Mouse (Mus musculus): ENCODE data around the gene Tns1. TPM values are rescaled to one million over a fixed set of nuclear protein-coding genes. Genes with fewer than 3 reads are reported as not detected.

The Tns1 gene
- polyA plus RNA-seq, 1 experiment from 2014 or later: 17.1 TPM

DNA sequence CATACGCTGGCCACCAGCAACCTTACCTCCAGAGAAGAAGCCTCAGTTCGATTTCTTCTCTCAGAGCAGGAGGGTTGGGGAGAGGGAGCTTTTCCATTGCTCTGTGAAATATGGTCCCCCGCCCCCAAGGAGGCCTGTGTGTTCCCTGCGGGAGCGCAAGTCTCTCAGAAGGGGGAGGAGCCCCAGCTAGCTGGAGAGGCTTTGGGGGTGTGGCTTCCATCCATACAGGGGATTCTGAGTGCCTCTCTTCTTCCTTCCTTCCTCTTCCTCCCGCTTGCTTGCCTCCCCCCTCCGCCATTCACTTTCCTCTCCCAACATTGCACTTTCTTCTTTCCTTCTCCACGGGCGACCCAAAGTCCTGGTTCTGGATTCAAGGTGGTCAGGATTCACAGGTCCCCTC is 210.2 kb downstream of the Tns1 start:
- no peaks in the 10 kb centered on the region for H3K9me3 ChIP-seq
- no peak overlapping the region for H3K9ac ChIP-seq (replicated peaks)
- peak overlapping the region; percentile 13; the same call in 1 of the 2 replicates for H3K4me2 ChIP-seq (replicated peaks)
- 21% methylated on average over 8 of the region's 9 CpGs for WGBS
- peaks cover 18% of the 10 kb centered on the region; the same call in 1 of the 2 replicates for H3K4me1 ChIP-seq
- ATAC-seq (ENCODE audit: low FRiP score, low read depth): 0 out of 2 replicates have a peak, but pooled peaks have one; percentile 30
- H3K27ac ChIP-seq (replicated peaks): no peak overlapping the region
- no peaks in the 10 kb centered on the region for H3K36me3 ChIP-seq
- peaks cover 8% of the 10 kb centered on the region; the same call in 1 of the 2 replicates for H3K27me3 ChIP-seq
- H3K4me3 ChIP-seq: no peak overlapping the region

- H3K27ac ChIP-seq (replicated peaks): no peak overlapping the region
- WGBS: 77% methylated on average over 19 of the region's 19 CpGs
- no peaks in the 10 kb centered on the region for H3K36me3 ChIP-seq
- 0 out of 2 replicates have a peak overlapping the region, but pooled peaks have one; percentile 13 for H3K4me2 ChIP-seq (replicated peaks)
- H3K9me3 ChIP-seq: no peaks in the 10 kb centered on the region
- peaks cover 18% of the 10 kb centered on the region; the same call in 1 of the 2 replicates for H3K4me1 ChIP-seq
- no peak for ATAC-seq (ENCODE audit: low FRiP score, low read depth)
- H3K27me3 ChIP-seq: peaks cover 8% of the 10 kb centered on the region; the same call in 1 of the 2 replicates
- H3K9ac ChIP-seq (replicated peaks): no peak overlapping the region
- no peak overlapping the region for H3K4me3 ChIP-seq
These were observed 210.9 kb downstream of the Tns1 start for GRCm38 (mm10) chr1:73913071-73914005.

GRCm38 (mm10) chr1:73912466-73912865 is 211.8 kb downstream of the Tns1 start:
- Histone ChIP-seq H3K9ac (replicated peaks) (no peak overlapping the region), H3K9me3 (no peaks in the 10 kb centered on the region), H3K4me3 (no peak overlapping the region), H3K27ac (replicated peaks) (no peak overlapping the region), H3K4me1 (peaks cover 18% of the 10 kb centered on the region; the same call in 1 of the 2 replicates), H3K27me3 (peaks cover 8% of the 10 kb centered on the region; the same call in 1 of the 2 replicates), H3K36me3 (no peaks in the 10 kb centered on the region), H3K4me2 (replicated peaks) (no peak overlapping the region)
- 85% methylated on average over 10 of the region's 10 CpGs for WGBS
- ATAC-seq (ENCODE audit: low FRiP score, low read depth): no peak

GRCm38 (mm10) chr1:73911981-73912380 is 212.3 kb downstream of the Tns1 start:
- Histone ChIP-seq H3K9me3 (no peaks in the 10 kb centered on the region), H3K9ac (replicated peaks) (no peak overlapping the region), H3K4me3 (no peak overlapping the region), H3K4me2 (replicated peaks) (no peak overlapping the region), H3K4me1 (peaks cover 18% of the 10 kb centered on the region; the same call in 1 of the 2 replicates), H3K36me3 (no peaks in the 10 kb centered on the region), H3K27ac (replicated peaks) (no peak overlapping the region), H3K27me3 (peaks cover 8% of the 10 kb centered on the region; the same call in 1 of the 2 replicates)
- 90% methylated on average over 8 of the region's 8 CpGs for WGBS
- no peak for ATAC-seq (ENCODE audit: low FRiP score, low read depth)

- Histone ChIP-seq H3K36me3 (no peaks in the 10 kb centered on the region), H3K9ac (replicated peaks) (no peak overlapping the region), H3K27ac (replicated peaks) (no peak overlapping the region), H3K4me1 (peaks cover 18% of the 10 kb centered on the region; the same call in 1 of the 2 replicates), H3K27me3 (peaks cover 8% of the 10 kb centered on the region; the same call in 1 of the 2 replicates), H3K9me3 (no peaks in the 10 kb centered on the region), H3K4me2 (replicated peaks) (no peak overlapping the region), H3K4me3 (no peak overlapping the region)
- no peak for ATAC-seq (ENCODE audit: low FRiP score, low read depth)
- WGBS: 87% methylated on average over 8 of the region's 8 CpGs
These were observed 213.5 kb downstream of the Tns1 start for GRCm38 (mm10) chr1:73910701-73911100.

DNA sequence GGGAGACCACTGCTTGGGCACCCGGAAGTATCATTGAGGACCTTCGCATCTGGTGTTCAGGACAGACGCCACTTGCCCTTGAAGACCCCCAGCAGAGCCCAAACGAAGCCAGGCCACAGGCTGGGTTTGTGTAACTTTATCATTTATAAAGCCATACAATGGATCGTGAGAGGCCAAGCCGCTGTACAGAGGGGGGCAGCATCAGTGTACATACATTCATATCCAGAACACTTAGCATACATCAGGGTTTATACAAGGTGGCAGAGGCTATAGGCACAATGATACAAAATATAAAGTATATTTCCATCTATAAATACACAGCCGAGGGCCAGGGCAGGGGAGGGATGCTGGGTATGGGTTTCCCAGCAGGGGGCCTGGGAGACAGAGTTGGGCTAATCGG is 214.1 kb downstream of the Tns1 start:
- H3K27me3 ChIP-seq: peaks cover 8% of the 10 kb centered on the region; the same call in 1 of the 2 replicates
- H3K27ac ChIP-seq (replicated peaks): no peak overlapping the region
- no peaks in the 10 kb centered on the region for H3K36me3 ChIP-seq
- H3K4me1 ChIP-seq: peaks cover 16% of the 10 kb centered on the region; the same call in 1 of the 2 replicates
- no peaks in the 10 kb centered on the region for H3K9me3 ChIP-seq
- WGBS: 82% methylated on average over 8 of the region's 8 CpGs
- no peak overlapping the region for H3K4me3 ChIP-seq
- no peak overlapping the region for H3K4me2 ChIP-seq (replicated peaks)
- H3K9ac ChIP-seq (replicated peaks): no peak overlapping the region
- ATAC-seq (ENCODE audit: low FRiP score, low read depth): no peak

GRCm38 (mm10) chr1:73909191-73909983 is 214.9 kb downstream of the Tns1 start:
- Histone ChIP-seq H3K27ac (replicated peaks) (no peak overlapping the region), H3K4me1 (peaks cover 9% of the 10 kb centered on the region; the same call in 1 of the 2 replicates), H3K4me2 (replicated peaks) (no peak overlapping the region), H3K9me3 (no peaks in the 10 kb centered on the region), H3K36me3 (no peaks in the 10 kb centered on the region), H3K9ac (replicated peaks) (no peak overlapping the region), H3K27me3 (peaks cover 8% of the 10 kb centered on the region; the same call in 1 of the 2 replicates), H3K4me3 (no peak overlapping the region)
- 65% methylated on average over 2 of the region's 2 CpGs for WGBS
- no peak for ATAC-seq (ENCODE audit: low FRiP score, low read depth)

GRCm38 (mm10) chr1:73908081-73908960 is 215.9 kb downstream of the Tns1 start:
- Histone ChIP-seq H3K4me1 (no peaks in the 10 kb centered on the region), H3K27me3 (no peaks in the 10 kb centered on the region), H3K4me3 (no peak overlapping the region), H3K4me2 (replicated peaks) (no peak overlapping the region), H3K36me3 (no peaks in the 10 kb centered on the region), H3K27ac (replicated peaks) (no peak overlapping the region), H3K9ac (replicated peaks) (no peak overlapping the region), H3K9me3 (no peaks in the 10 kb centered on the region)
- no peak for ATAC-seq (ENCODE audit: low FRiP score, low read depth)
- 71% methylated on average over 13 of the region's 13 CpGs for WGBS

GRCm38 (mm10) chr1:73907166-73907565 is 217.1 kb downstream of the Tns1 start:
- no peak for ATAC-seq (ENCODE audit: low FRiP score, low read depth)
- H3K27ac ChIP-seq (replicated peaks): no peak overlapping the region
- 89% methylated on average over 28 of the region's 28 CpGs for WGBS
- no peaks in the 10 kb centered on the region for H3K4me1 ChIP-seq
- H3K4me2 ChIP-seq (replicated peaks): no peak overlapping the region
- no peak overlapping the region for H3K4me3 ChIP-seq
- H3K27me3 ChIP-seq: no peaks in the 10 kb centered on the region
- no peak overlapping the region for H3K9ac ChIP-seq (replicated peaks)
- no peaks in the 10 kb centered on the region for H3K36me3 ChIP-seq
- H3K9me3 ChIP-seq: no peaks in the 10 kb centered on the region

- ATAC-seq (ENCODE audit: low FRiP score, low read depth): no peak
- Histone ChIP-seq H3K9me3 (no peaks in the 10 kb centered on the region), H3K27me3 (no peaks in the 10 kb centered on the region), H3K9ac (replicated peaks) (no peak overlapping the region), H3K4me3 (no peak overlapping the region), H3K27ac (replicated peaks) (no peak overlapping the region), H3K36me3 (no peaks in the 10 kb centered on the region), H3K4me1 (no peaks in the 10 kb centered on the region), H3K4me2 (replicated peaks) (no peak overlapping the region)
- WGBS: 85% methylated on average over 6 of the region's 6 CpGs
These were observed 217.9 kb downstream of the Tns1 start for GRCm38 (mm10) chr1:73906376-73906775.

DNA sequence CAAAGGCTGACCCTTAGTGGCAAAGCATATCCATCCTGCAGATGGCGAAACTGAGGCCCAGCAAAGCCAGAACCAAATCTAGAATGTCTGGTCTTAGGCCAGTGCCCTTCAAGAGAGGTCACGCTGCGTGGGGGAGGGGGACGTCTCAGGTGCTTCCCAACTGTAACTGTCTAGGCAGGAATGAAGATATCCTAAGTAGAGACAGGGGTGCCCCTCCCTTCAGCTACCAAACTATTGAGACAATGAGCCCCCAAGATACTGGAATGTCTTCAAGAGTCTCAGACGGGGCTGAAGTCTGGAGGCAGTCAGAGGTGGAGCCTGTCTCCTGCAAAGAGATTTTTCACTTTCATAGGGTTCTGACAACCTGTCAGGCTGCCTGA is 218.4 kb downstream of the Tns1 start:
- ATAC-seq (ENCODE audit: low FRiP score, low read depth): no peak
- Histone ChIP-seq H3K4me1 (no peaks in the 10 kb centered on the region), H3K9ac (replicated peaks) (no peak overlapping the region), H3K27ac (replicated peaks) (no peak overlapping the region), H3K4me3 (no peak overlapping the region), H3K27me3 (no peaks in the 10 kb centered on the region), H3K9me3 (no peaks in the 10 kb centered on the region), H3K36me3 (no peaks in the 10 kb centered on the region), H3K4me2 (replicated peaks) (no peak overlapping the region)
- WGBS: 73% methylated on average over 5 of the region's 5 CpGs
